ENCODE assay signal across 8 mouse cellular contexts in the genomic region with DNA sequence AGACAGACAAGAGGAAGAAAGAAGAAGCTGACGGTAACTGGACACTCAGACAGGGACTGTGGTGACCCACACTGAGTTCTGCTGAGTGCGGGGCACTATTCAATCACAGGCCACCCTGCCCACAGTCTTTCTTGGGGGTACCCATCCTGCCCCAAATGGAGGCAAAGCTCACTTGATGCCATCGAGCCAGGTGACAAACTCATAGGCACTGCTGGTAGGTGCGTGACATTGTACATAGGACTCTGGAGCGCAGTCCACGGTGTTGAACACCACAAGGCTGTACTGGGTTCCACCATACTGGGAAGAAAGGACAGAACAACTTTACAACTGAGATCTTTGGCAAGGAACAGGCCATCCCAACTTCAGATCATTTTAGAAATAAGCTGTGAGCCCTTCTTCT. TPM values are rescaled to one million over a fixed set of nuclear protein-coding genes. Genes with fewer than 3 reads are reported as not detected.
DNase-seq lines count a peak whose midpoint lies in the region; ATAC-seq and TF ChIP-seq lines count a peak whose summit lies in the region.

No protein-coding gene starts in this region.

- peak overlapping the region; percentile 80 for H3K9ac ChIP-seq in embryonic facial prominence, embryonic 12.5 days
- H3K9ac ChIP-seq in intestine, embryonic 14.5 days (ENCODE audit: low read length): peak overlapping the region; percentile 95
- H3K9ac ChIP-seq in midbrain, postnatal 0 days (replicated peaks; ENCODE audit: low read length, poor library complexity, severe bottlenecking): peak overlapping the region; percentile 82

- ATAC-seq in embryonic facial prominence, embryonic 12.5 days (ENCODE audit: insufficient number of reproducible peaks, insufficient read depth, low FRiP score, low TSS enrichment): no peak
- ATAC-seq in intestine, embryonic 14.5 days (replicated peaks; ENCODE audit: low FRiP score, low TSS enrichment, low read depth): no peak
- no peak for ATAC-seq in midbrain, postnatal 0 days (ENCODE audit: low FRiP score)

- no peak for DNase-seq in layer of hippocampus, adult 2 months (ENCODE audit: low spot score in 2 of 2)
- no peak for DNase-seq in layer of hippocampus, postnatal 36 days
- no peak for DNase-seq in intestine, embryonic 14.5 days (ENCODE audit: low spot score)
- DNase-seq in midbrain, postnatal 0 days (ENCODE audit: low spot score): no peak
- no peak for DNase-seq in layer of hippocampus, postnatal 25 days (ENCODE audit: extremely low spot score in 1 of 2, low spot score in 1 of 2)
- no peak for DNase-seq in left cerebral cortex, adult 9 months (ENCODE audit: low spot score in 2 of 2)
- no peak for DNase-seq in ovary, postnatal 36 days (ENCODE audit: low spot score)

- H3K9me3 ChIP-seq in embryonic facial prominence, embryonic 12.5 days: no peaks in the 10 kb centered on the region
- no peaks in the 10 kb centered on the region for H3K9me3 ChIP-seq in intestine, embryonic 14.5 days (ENCODE audit: control insufficient read depth, low read length)
- H3K9me3 ChIP-seq in midbrain, postnatal 0 days (ENCODE audit: low read length): no peaks in the 10 kb centered on the region

- H3K4me2 ChIP-seq in embryonic facial prominence, embryonic 12.5 days (replicated peaks): peak overlapping the region; percentile 91
- H3K4me2 ChIP-seq in intestine, embryonic 14.5 days (ENCODE audit: low read length): peak overlapping the region; percentile 90
- H3K4me2 ChIP-seq in midbrain, postnatal 0 days (ENCODE audit: low read depth, low read length, poor library complexity, severe bottlenecking): peak overlapping the region; percentile 93

- no peak for TF ChIP-seq CTCF in layer of hippocampus, adult 2 months (conservative IDR thresholded peaks at IDR 0.05)
- TF ChIP-seq CTCF in midbrain, postnatal 0 days (IDR thresholded peaks at IDR 0.05): no peak

- H3K4me3 ChIP-seq in layer of hippocampus, adult 2 months: peak overlapping the region; percentile 95
- H3K4me3 ChIP-seq in embryonic facial prominence, embryonic 12.5 days: peak overlapping the region; percentile 68
- peak overlapping the region; percentile 91 for H3K4me3 ChIP-seq in intestine, embryonic 14.5 days (ENCODE audit: low read depth, low read length)
- peak overlapping the region; percentile 87 for H3K4me3 ChIP-seq in midbrain, postnatal 0 days (ENCODE audit: low read depth, low read length)

- WGBS in embryonic facial prominence, embryonic 12.5 days: 25% methylated on average over 6 of the region's 6 CpGs
- 18% methylated on average over 6 of the region's 6 CpGs for WGBS in intestine, embryonic 14.5 days
- 9% methylated on average over 6 of the region's 6 CpGs for WGBS in midbrain, postnatal 0 days

- no peaks in the 10 kb centered on the region for H3K27me3 ChIP-seq in embryonic facial prominence, embryonic 12.5 days
- no peaks in the 10 kb centered on the region for H3K27me3 ChIP-seq in intestine, embryonic 14.5 days (replicated peaks; ENCODE audit: control insufficient read depth, insufficient read depth, low read length)
- no peaks in the 10 kb centered on the region for H3K27me3 ChIP-seq in midbrain, postnatal 0 days (ENCODE audit: insufficient read depth, low read length)

- H3K36me3 ChIP-seq in embryonic facial prominence, embryonic 12.5 days: peaks cover 36% of the 10 kb centered on the region
- H3K36me3 ChIP-seq in intestine, embryonic 14.5 days (ENCODE audit: control insufficient read depth, insufficient read depth, low read length): peaks cover 28% of the 10 kb centered on the region
- H3K36me3 ChIP-seq in midbrain, postnatal 0 days (ENCODE audit: insufficient read depth, low read length): peaks cover 12% of the 10 kb centered on the region; the same call in 1 of the 2 replicates

- H3K27ac ChIP-seq in layer of hippocampus, adult 2 months: peak overlapping the region; percentile 99
- H3K27ac ChIP-seq in embryonic facial prominence, embryonic 12.5 days: peak overlapping the region; percentile 93; the same call in 1 of the 2 replicates
- H3K27ac ChIP-seq in intestine, embryonic 14.5 days (ENCODE audit: low read depth): peak overlapping the region; percentile 99
- peak overlapping the region; percentile 98 for H3K27ac ChIP-seq in midbrain, postnatal 0 days (ENCODE audit: low read depth, low read length)

- H3K4me1 ChIP-seq in embryonic facial prominence, embryonic 12.5 days: peaks cover 31% of the 10 kb centered on the region
- H3K4me1 ChIP-seq in intestine, embryonic 14.5 days (replicated peaks; ENCODE audit: control insufficient read depth, insufficient read depth, low read length): peaks cover 23% of the 10 kb centered on the region
- H3K4me1 ChIP-seq in midbrain, postnatal 0 days (ENCODE audit: insufficient read depth, low read length): peaks cover 25% of the 10 kb centered on the region

RNA-seq across cellular contexts. Expression of gene Med25, which starts 0.9 kb away (rescaled TPM):
- total RNA-seq in layer of hippocampus, adult 2 months (2021): 100 to 1,000 TPM; 103 to 107 TPM
- total RNA-seq in layer of hippocampus, postnatal 36 days (2021): 100 to 1,000 TPM in 1 of 2 experiments, 10 to 100 TPM in 1; 97.2 to 113 TPM
- 113 and 123 TPM in 2 replicates for polyA plus RNA-seq in embryonic facial prominence, embryonic 12.5 days (2016; fragmentation: Nextera tagmentation; extraction: Ambion mirVana)
- polyA plus RNA-seq in intestine, embryonic 14.5 days (2014; fragmentation: Nextera tagmentation; extraction: Ambion mirVana): 66.2 and 75.8 TPM in 2 replicates
- 153 and 182 TPM in 2 replicates for total RNA-seq in midbrain, postnatal 0 days (2014; rRNA removed)
- 150 and 154 TPM in 2 replicates for polyA plus RNA-seq in midbrain, postnatal 0 days (2015; fragmentation: Nextera tagmentation; extraction: Ambion mirVana)
- 100 to 1,000 TPM; 105 to 108 TPM for total RNA-seq in layer of hippocampus, postnatal 25 days (2021)

RNA-seq across cellular contexts. Expression of gene Fuz, which starts 4.3 kb away (rescaled TPM):
- total RNA-seq in layer of hippocampus, adult 2 months (2021): 10 to 100 TPM; 21.6 to 24.8 TPM
- 10 to 100 TPM; 23.8 to 29.1 TPM for total RNA-seq in layer of hippocampus, postnatal 36 days (2021)
- polyA plus RNA-seq in embryonic facial prominence, embryonic 12.5 days (2016; fragmentation: Nextera tagmentation; extraction: Ambion mirVana): 22.4 and 23.3 TPM in 2 replicates
- 17.8 and 19.7 TPM in 2 replicates for polyA plus RNA-seq in intestine, embryonic 14.5 days (2014; fragmentation: Nextera tagmentation; extraction: Ambion mirVana)
- total RNA-seq in midbrain, postnatal 0 days (2014; rRNA removed): 18.5 and 22.4 TPM in 2 replicates
- polyA plus RNA-seq in midbrain, postnatal 0 days (2015; fragmentation: Nextera tagmentation; extraction: Ambion mirVana): 14.8 and 15.4 TPM in 2 replicates
- 10 to 100 TPM; 27.3 to 29.2 TPM for total RNA-seq in layer of hippocampus, postnatal 25 days (2021)

RNA-seq across cellular contexts. Expression of gene Ptov1, which starts 22.0 kb away (rescaled TPM):
- 100 to 1,000 TPM; 321 to 335 TPM for total RNA-seq in layer of hippocampus, adult 2 months (2021)
- total RNA-seq in layer of hippocampus, postnatal 36 days (2021): 100 to 1,000 TPM; 346 to 359 TPM
- 696 and 750 TPM in 2 replicates for polyA plus RNA-seq in embryonic facial prominence, embryonic 12.5 days (2016; fragmentation: Nextera tagmentation; extraction: Ambion mirVana)
- polyA plus RNA-seq in intestine, embryonic 14.5 days (2014; fragmentation: Nextera tagmentation; extraction: Ambion mirVana): 318 and 338 TPM in 2 replicates
- total RNA-seq in midbrain, postnatal 0 days (2014; rRNA removed): 484 and 500 TPM in 2 replicates
- 430 and 439 TPM in 2 replicates for polyA plus RNA-seq in midbrain, postnatal 0 days (2015; fragmentation: Nextera tagmentation; extraction: Ambion mirVana)
- 100 to 1,000 TPM; 311 to 358 TPM for total RNA-seq in layer of hippocampus, postnatal 25 days (2021)

RNA-seq across cellular contexts. Expression of gene Pnkp, which starts 34.7 kb away (rescaled TPM):
- 10 to 100 TPM; 33.1 to 36.3 TPM for total RNA-seq in layer of hippocampus, adult 2 months (2021)
- 10 to 100 TPM; 27.1 to 27.2 TPM for total RNA-seq in layer of hippocampus, postnatal 36 days (2021)
- polyA plus RNA-seq in embryonic facial prominence, embryonic 12.5 days (2016; fragmentation: Nextera tagmentation; extraction: Ambion mirVana): 29.0 and 30.4 TPM in 2 replicates
- polyA plus RNA-seq in intestine, embryonic 14.5 days (2014; fragmentation: Nextera tagmentation; extraction: Ambion mirVana): 26.4 and 29.7 TPM in 2 replicates
- 29.5 and 32.4 TPM in 2 replicates for total RNA-seq in midbrain, postnatal 0 days (2014; rRNA removed)
- polyA plus RNA-seq in midbrain, postnatal 0 days (2015; fragmentation: Nextera tagmentation; extraction: Ambion mirVana): 31.2 and 31.5 TPM in 2 replicates
- total RNA-seq in layer of hippocampus, postnatal 25 days (2021): 10 to 100 TPM; 31.1 to 34.0 TPM

RNA-seq across cellular contexts. Expression of gene Ap2a1, which starts 37.7 kb away (rescaled TPM):
- total RNA-seq in layer of hippocampus, adult 2 months (2021): 100 to 1,000 TPM; 298 to 305 TPM
- 100 to 1,000 TPM; 295 to 305 TPM for total RNA-seq in layer of hippocampus, postnatal 36 days (2021)
- polyA plus RNA-seq in embryonic facial prominence, embryonic 12.5 days (2016; fragmentation: Nextera tagmentation; extraction: Ambion mirVana): 76.3 and 84.7 TPM in 2 replicates
- polyA plus RNA-seq in intestine, embryonic 14.5 days (2014; fragmentation: Nextera tagmentation; extraction: Ambion mirVana): 62.9 and 68.3 TPM in 2 replicates
- total RNA-seq in midbrain, postnatal 0 days (2014; rRNA removed): 208 and 238 TPM in 2 replicates
- 128 and 129 TPM in 2 replicates for polyA plus RNA-seq in midbrain, postnatal 0 days (2015; fragmentation: Nextera tagmentation; extraction: Ambion mirVana)
- 100 to 1,000 TPM; 304 to 306 TPM for total RNA-seq in layer of hippocampus, postnatal 25 days (2021)
